Mouse (Mus musculus) gastrocnemius, adult 18-20 months (tissue): ENCODE measurements around the gene B230219D22Rik. TPM values are rescaled to one million over a fixed set of nuclear protein-coding genes. Genes with fewer than 3 reads are reported as not detected.
A peak's percentile ranks its signal among the peaks of the same experiment; 100 is the strongest.
"Not testable (repeated sequence)": the region's sequence is repeated elsewhere in the genome, so short reads cannot be mapped to it uniquely, and the experiment has no call there.

Experiments used
- DNase-seq: peaks from one replicate; pipeline ENCODE4 v3.0.0; 2021; ENCODE audit warnings: low spot score
- long read RNA-seq, 2 experiments: library from polyadenylated mRNA; stranded (forward); transcript quantifications; one replicate each; pipeline ENCODE4 v2.0.0; 2021
- total RNA-seq, 2 experiments: library from RNA; stranded (reverse); gene quantifications; 2 replicates each; pipeline ENCODE4 v1.2.3; 2021

B230219D22Rik gene
- 10 to 100 TPM; 28.7 to 32.0 TPM for total RNA-seq
- long read RNA-seq, experiment 1, full-length matches to known transcripts = 24 of 65 reads
- long read RNA-seq, experiment 1, partial matches to known transcripts = 5 of 65 reads
- long read RNA-seq, experiment 1, other reads (novel, unspliced or antisense) = 36 of 65 reads
- long read RNA-seq, experiment 2, full-length matches to known transcripts = 23 of 55 reads
- long read RNA-seq, experiment 2, partial matches to known transcripts = 4 of 55 reads
- long read RNA-seq, experiment 2, other reads (novel, unspliced or antisense) = 28 of 55 reads

GRCm38 (mm10) chr13:55692535-55693242, at the start of gene B230219D22Rik:
TSS of gene B230219D22Rik (plus strand) at chr13:55693124.
- peak; percentile 86 for DNase-seq

- no peak for DNase-seq
Measured at GRCm38 (mm10) chr13:55644525-55644924, 48.4 kb upstream of the B230219D22Rik start.

GRCm38 (mm10) chr13:55650098-55650497, 42.8 kb upstream of the B230219D22Rik start:
- no peak for DNase-seq

GRCm38 (mm10) chr13:55650980-55651379, 41.9 kb upstream of the B230219D22Rik start:
- no peak for DNase-seq

GRCm38 (mm10) chr13:55668550-55668949, 24.4 kb upstream of the B230219D22Rik start:
- DNase-seq = no peak

- no peak for DNase-seq
Measured at GRCm38 (mm10) chr13:55672711-55673110, 20.2 kb upstream of the B230219D22Rik start.

- DNase-seq = no peak
Measured at GRCm38 (mm10) chr13:55677364-55677763, 15.6 kb upstream of the B230219D22Rik start.

GRCm38 (mm10) chr13:55682201-55682600, 10.7 kb upstream of the B230219D22Rik start:
- no peak for DNase-seq

- DNase-seq = no peak
Measured at GRCm38 (mm10) chr13:55683581-55683980, 9.3 kb upstream of the B230219D22Rik start.

GRCm38 (mm10) chr13:55686107-55686633, 6.8 kb upstream of the B230219D22Rik start:
- DNase-seq = no peak

GRCm38 (mm10) chr13:55687927-55688602, 4.9 kb upstream of the B230219D22Rik start:
- no peak for DNase-seq

GRCm38 (mm10) chr13:55693243-55693721, 358 bp downstream of the B230219D22Rik start:
- no peak for DNase-seq

GRCm38 (mm10) chr13:55694110-55694509, 1.2 kb downstream of the B230219D22Rik start:
- DNase-seq = no peak

- not testable (repeated sequence) for DNase-seq
Measured at GRCm38 (mm10) chr13:55695989-55696388, 3.1 kb downstream of the B230219D22Rik start.

- no peak for DNase-seq
Measured at GRCm38 (mm10) chr13:55704301-55704700, 11.4 kb downstream of the B230219D22Rik start.

GRCm38 (mm10) chr13:55712846-55713245, 19.9 kb downstream of the B230219D22Rik start:
- DNase-seq = no peak

- DNase-seq = peak; percentile 89
Measured at GRCm38 (mm10) chr13:55714501-55715166, 21.7 kb downstream of the B230219D22Rik start, which contains the start of gene Txndc15. TSS of gene Txndc15 (plus strand) at chr13:55714650.

GRCm38 (mm10) chr13:55715167-55715512, 22.2 kb downstream of the B230219D22Rik start:
- DNase-seq = no peak

GRCm38 (mm10) chr13:55715908-55716510, 23.1 kb downstream of the B230219D22Rik start:
- DNase-seq = no peak

GRCm38 (mm10) chr13:55721516-55721915, 28.6 kb downstream of the B230219D22Rik start:
- no peak for DNase-seq

GRCm38 (mm10) chr13:55721995-55722394, 29.1 kb downstream of the B230219D22Rik start:
- no peak for DNase-seq
